Comparison of ENCODE assay signal across 20 mouse cellular contexts in the genomic region with DNA sequence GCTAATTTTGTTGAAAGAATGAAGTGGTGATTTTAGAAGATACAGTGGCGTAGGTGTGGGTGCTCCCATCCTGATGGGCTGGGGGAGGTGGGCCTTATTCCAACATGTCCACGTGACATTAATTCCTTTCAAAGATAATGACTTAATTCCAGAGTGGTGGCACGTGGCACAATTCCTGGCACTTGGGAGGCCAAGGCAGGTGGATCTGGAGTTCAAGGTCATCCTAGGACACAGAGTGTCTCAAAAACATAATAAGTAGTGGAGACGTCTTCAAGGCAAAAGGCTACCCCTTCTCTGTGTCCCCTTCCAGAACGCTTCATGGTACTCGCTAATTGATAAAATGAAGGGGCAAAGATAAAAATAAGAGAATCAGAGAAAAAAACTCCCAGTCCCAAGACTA. TPM values are rescaled to one million over a fixed set of nuclear protein-coding genes. Genes with fewer than 3 reads are reported as not detected.
DNase-seq lines count a peak whose midpoint lies in the region; ATAC-seq and TF ChIP-seq lines count a peak whose summit lies in the region.
"Had no signal": no experiment of that assay in that cellular context is flagged by ENCODE, and none has a peak within 500 bp of the region (broad histone marks: within the 10 kb centered on the region; RNA-seq: fewer than 3 reads in every experiment).

No protein-coding gene starts in this region.

- H3K4me1 ChIP-seq in midbrain, embryonic 11.5 days (ENCODE audit: control insufficient read depth, insufficient read depth, low read length): peaks cover 2% of the 10 kb centered on the region; the same call in 1 of the 2 replicates
- H3K4me1 ChIP-seq in midbrain, postnatal 0 days (ENCODE audit: insufficient read depth, low read length): no peaks in the 10 kb centered on the region

- no peaks in the 10 kb centered on the region for H3K27me3 ChIP-seq in midbrain, embryonic 11.5 days (ENCODE audit: control insufficient read depth, insufficient read depth, low read length)
- no peaks in the 10 kb centered on the region for H3K27me3 ChIP-seq in midbrain, postnatal 0 days (ENCODE audit: insufficient read depth, low read length)
- H3K27me3 ChIP-seq: CH12.LX had no signal

- TF ChIP-seq CTCF in midbrain, postnatal 0 days (IDR thresholded peaks at IDR 0.05): no peak

- WGBS in midbrain, embryonic 11.5 days: 86% methylated on average over 6 of the region's 6 CpGs
- WGBS in midbrain, postnatal 0 days: 88% methylated on average over 6 of the region's 6 CpGs

- no peak overlapping the region for H3K4me2 ChIP-seq in midbrain, embryonic 11.5 days
- no peak overlapping the region for H3K4me2 ChIP-seq in midbrain, postnatal 0 days (ENCODE audit: low read depth, low read length, poor library complexity, severe bottlenecking)

- peak; percentile 75 for DNase-seq in heart, adult 11 months
- no peak for DNase-seq in heart, postnatal 36 days
- DNase-seq in midbrain, embryonic 11.5 days (ENCODE audit: low spot score, missing footprints): peak; percentile 54
- no peak for DNase-seq in midbrain, postnatal 0 days (ENCODE audit: low spot score)
- DNase-seq: adrenal gland, adult 2 months; adrenal gland, adult 8-10 months; adrenal gland, postnatal 10 days; adrenal gland, postnatal 14 days; adrenal gland, postnatal 25 days; adrenal gland, postnatal 36 days; B cell, adult 2 months; cerebellum, adult 11 months; cerebellum, adult 11-12 months; cerebellum, adult 18-20 months had no signal

- no peak for ATAC-seq in midbrain, embryonic 11.5 days (ENCODE audit: low FRiP score)
- no peak for ATAC-seq in midbrain, postnatal 0 days (ENCODE audit: low FRiP score)
- ATAC-seq: activated CD4-positive, CD25-positive, alpha-beta regulatory T cell, adult 4 months; CD4-positive, CD25-positive, alpha-beta regulatory T cell, adult 4 months; Patski had no signal

- no peaks in the 10 kb centered on the region for H3K36me3 ChIP-seq in midbrain, embryonic 11.5 days (ENCODE audit: control insufficient read depth, insufficient read depth, low read length)
- no peaks in the 10 kb centered on the region for H3K36me3 ChIP-seq in midbrain, postnatal 0 days (ENCODE audit: insufficient read depth, low read length)
- H3K36me3 ChIP-seq: G1E had no signal

- no peak overlapping the region for H3K4me3 ChIP-seq in midbrain, embryonic 11.5 days (ENCODE audit: low read depth, low read length)
- no peak overlapping the region for H3K4me3 ChIP-seq in midbrain, postnatal 0 days (ENCODE audit: low read depth, low read length)

- no peak overlapping the region for H3K27ac ChIP-seq in midbrain, embryonic 11.5 days (ENCODE audit: low read depth, low read length)
- no peak overlapping the region for H3K27ac ChIP-seq in midbrain, postnatal 0 days (ENCODE audit: low read depth, low read length)

- intact Hi-C loops in heart, postnatal 36 days (cut with DNase I): no loop called here

- H3K9me3 ChIP-seq in midbrain, embryonic 11.5 days (ENCODE audit: control insufficient read depth, low read length): no peaks in the 10 kb centered on the region
- no peaks in the 10 kb centered on the region for H3K9me3 ChIP-seq in midbrain, postnatal 0 days (ENCODE audit: low read length)

- no peak overlapping the region for H3K9ac ChIP-seq in midbrain, embryonic 11.5 days (ENCODE audit: low read length)
- H3K9ac ChIP-seq in midbrain, postnatal 0 days (replicated peaks; ENCODE audit: low read length, poor library complexity, severe bottlenecking): no peak overlapping the region

RNA-seq across cellular contexts. Expression of gene Ptprm, which starts 7.9 kb away (rescaled TPM):
- 10 to 100 TPM; 85.0 to 90.6 TPM for total RNA-seq in heart, postnatal 36 days (2021)
- polyA plus RNA-seq in midbrain, embryonic 11.5 days (2014; fragmentation: Nextera tagmentation; extraction: Ambion mirVana): 8.9 and 9.0 TPM in 2 replicates
- total RNA-seq in midbrain, postnatal 0 days (2014; rRNA removed): 43.5 and 45.4 TPM in 2 replicates
- polyA plus RNA-seq in midbrain, postnatal 0 days (2015; fragmentation: Nextera tagmentation; extraction: Ambion mirVana): 15.9 and 18.3 TPM in 2 replicates
- total RNA-seq: CH12.LX, MEL had no signal
- polyA plus RNA-seq: activated CD4-positive, CD25-positive, alpha-beta regulatory T cell, adult 4 months; CD4-positive, CD25-positive, alpha-beta regulatory T cell, adult 4 months; G1E had no signal

Comparison
In these comparisons a context has a peak if more than half of its experiments do, and no peak if none do; other contexts are left out.
1. DNase-seq: peak in heart, adult 11 months (single experiment) and midbrain, embryonic 11.5 days (single experiment); none in heart, postnatal 36 days (0 of 2) and midbrain, postnatal 0 days (single experiment).